Mouse (Mus musculus): ENCODE data around the gene Slc44a2.

Slc44a2 gene

DNA sequence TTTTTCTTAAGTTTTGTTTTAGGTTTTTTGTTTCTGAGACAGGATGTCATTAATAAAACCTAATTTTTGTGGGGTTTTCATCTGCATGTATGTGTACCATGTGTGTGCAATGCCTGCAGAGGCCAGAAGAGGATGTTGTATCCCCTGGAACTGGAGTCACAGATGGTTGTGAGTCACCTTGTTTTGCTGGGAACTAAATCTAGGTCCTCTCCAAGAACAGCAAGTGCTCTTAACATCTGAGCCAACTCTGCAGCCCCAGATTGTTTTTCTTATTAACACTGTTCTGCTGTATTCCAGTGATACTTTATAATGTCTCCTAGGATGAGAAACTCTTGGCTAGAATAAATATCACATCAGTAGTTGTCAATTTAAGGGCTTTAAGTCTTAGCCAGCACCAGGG, 60.4 kb downstream of the Slc44a2 start:
- DNase-seq (ENCODE audit: low read depth) = no peak

DNA sequence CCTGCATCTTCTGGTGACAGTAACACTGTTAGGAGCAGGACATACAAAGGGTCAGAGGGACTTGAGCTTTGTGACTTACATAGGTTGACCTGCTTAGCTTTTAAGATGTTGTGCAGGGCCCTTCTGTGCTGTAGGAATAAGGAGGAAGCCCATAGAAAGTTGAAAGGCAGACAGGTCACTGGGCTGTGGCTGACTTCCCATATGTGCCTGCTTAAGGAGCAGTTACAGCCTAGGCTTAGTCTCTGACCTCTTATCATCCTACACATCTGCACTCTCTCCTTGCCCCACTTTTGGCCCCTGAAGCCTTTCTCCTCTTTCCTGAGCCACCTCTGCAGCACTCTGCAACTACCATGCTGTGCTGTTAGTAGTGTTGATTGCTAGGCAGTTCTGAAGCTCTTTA, 63.5 kb downstream of the Slc44a2 start:
- DNase-seq (ENCODE audit: low read depth) = no peak

DNA sequence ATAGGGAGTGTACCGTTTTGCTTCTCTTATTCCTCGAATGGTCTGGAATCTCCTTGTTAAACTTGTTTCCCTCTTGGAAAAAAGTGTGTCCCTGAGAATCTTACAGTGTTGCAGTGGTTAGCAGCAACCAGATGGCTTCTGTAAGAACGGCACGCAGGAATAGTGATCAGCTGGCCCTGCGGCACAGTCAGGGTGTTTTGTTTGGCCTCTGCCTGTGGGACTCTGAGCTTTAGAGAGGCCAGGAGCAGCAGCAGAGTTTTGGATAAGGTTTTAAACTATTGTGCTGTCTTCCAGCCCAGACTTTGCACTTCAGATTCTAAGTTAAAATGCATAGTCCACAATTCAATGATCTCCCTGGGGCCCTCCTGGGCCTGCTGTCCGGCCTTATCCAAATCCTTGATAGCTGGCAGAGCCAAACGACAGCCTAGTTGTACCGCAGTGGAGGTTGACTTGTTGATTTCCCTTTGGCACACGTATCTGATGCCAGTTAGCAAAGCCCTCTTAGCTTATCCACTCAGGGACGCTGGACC, 72.2 kb downstream of the Slc44a2 start:
- DNase-seq (ENCODE audit: low read depth) = no peak

DNA sequence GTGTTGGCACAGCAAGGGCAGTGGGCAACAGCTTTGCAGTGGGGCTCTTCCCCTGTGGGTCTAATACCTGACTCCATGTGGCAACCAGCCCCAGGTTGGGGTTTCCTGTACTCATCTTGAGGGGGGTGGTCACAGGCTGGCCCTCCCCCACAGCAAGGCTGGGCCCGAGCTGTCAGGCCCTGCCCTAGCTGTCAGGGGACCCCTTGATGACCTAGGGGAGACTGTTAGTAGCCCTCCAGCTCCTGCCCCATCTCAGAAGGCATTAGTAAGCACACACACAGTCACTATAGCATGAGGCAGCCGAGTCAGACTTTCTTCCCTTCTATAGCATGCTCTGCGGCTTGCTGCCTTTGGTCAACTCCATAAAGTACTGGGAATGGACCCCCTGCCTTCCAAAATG, 75.2 kb downstream of the Slc44a2 start:
- DNase-seq (ENCODE audit: low read depth) = no peak

DNA sequence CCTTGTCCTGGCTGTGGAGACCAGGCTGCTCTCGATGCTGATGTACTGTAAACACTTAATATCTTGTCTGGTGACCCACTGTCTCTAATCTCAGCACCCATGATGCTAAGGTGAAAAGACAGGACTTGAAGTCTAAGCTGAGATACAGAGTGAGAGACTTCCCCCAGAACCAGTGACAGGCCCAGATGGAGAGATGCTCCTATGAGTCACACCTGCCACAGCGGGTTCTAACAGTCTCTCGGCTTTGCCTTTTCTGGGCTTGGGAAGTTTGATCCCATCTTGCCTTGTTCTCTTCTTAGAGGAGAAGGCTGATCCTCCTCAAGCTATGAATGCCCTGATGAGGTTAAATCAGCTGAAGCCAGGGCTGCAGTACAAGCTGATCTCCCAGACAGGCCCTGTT, 76.7 kb downstream of the Slc44a2 start:
- DNase-seq (ENCODE audit: low read depth) = no peak

DNA sequence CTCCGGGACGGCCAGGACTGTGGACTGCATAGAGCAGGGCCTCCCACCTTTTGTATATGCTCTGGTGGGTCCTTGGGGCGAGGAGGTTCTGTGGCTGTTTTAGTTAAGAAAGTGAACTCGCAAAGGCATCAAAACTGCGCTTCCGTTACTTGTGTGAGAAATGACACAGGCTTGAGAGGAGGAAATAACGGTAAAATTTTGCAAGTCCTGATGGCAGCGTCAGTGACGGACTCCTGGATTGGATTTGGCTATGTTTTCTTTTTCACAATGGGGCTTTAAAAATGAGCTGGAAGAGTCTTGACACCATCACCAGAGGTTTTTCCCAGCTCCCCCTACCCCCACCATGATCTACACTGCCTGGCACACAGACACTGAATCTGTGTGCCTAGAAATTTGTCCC, 80.5 kb downstream of the Slc44a2 start:
- DNase-seq (ENCODE audit: low read depth) = no peak

DNA sequence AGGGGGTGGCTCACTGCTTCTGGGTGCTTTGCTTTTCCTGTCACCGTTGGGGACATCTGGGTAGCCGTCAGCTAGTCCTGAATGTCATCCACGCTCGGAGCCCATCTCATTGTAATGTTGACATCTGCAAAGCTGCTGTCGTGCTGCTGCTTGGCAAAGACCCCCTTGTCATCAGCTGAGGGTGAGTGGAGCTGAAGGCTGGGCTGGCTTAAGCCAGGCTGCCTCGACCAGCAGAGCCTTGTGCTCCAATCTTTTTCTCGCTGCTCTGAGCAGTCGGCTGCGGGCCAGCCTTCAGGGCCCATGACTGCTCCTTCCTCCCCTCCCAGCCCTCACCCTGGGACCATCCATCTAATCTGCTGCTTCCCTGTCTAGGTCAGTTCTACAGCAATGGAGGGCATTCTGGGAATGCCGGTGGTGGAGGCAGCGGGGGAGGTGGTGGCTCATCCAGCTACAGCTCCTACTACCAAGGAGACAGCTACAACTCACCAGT, 82.3 kb downstream of the Slc44a2 start:
- DNase-seq (ENCODE audit: low read depth) = no peak

DNA sequence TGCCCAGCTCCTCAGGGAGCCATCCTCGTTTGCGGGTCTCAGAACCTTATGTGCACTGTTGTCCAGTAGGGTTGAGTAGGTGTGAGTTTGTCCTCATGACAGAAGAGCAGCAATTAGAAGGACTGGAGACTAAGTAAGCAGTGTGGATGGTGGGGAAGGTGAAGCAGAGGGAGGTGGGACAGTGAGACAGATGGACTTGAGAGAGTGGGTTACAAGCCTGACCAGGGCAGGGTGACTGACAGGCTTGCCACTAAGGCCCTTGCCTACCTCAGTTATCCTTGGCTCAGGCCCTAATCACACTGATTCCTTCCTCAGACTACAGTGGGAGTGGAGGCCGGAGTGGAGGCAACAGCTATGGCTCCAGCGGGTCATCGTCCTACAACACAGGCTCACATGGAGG, 83.2 kb downstream of the Slc44a2 start:
- no peak for DNase-seq (ENCODE audit: low read depth)

Data from naive thymus-derived CD4-positive, alpha-beta T cell, adult 2 months (primary cell).